Mouse (Mus musculus): ENCODE measurements around the gene Extl2.

DNA sequence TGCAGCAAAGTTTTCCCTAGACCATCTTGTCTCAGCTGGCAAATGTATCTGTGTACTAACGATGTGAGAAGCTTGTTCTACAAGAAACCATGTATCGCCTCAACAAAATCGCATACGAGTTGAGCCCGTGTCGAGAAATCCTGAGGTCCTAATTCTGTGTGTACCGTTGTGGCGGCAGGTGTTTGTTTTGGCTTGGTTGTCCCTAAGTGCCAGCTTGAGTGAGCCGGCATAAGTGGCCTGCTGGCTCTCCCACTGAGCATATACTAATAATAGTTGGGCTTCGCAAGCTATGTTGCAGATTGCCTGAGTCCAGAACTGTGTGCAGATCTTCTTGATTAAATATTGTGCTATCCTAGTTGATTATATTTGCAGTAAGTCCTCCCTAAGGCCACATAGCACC is 18.4 kb downstream of the Extl2 start:
- TF ChIP-seq CTCF (conservative IDR thresholded peaks at IDR 0.05; ENCODE audit: insufficient read depth, insufficient read length, low read depth, low read length) (no peak), POLR2A (IDR thresholded peaks at IDR 0.05; ENCODE audit: low read depth, low read length) (no peak)

Measured in kidney, adult 2 months (tissue).